Mouse (Mus musculus): Measurements from ENCODE around the gene Myoz2.

DNA sequence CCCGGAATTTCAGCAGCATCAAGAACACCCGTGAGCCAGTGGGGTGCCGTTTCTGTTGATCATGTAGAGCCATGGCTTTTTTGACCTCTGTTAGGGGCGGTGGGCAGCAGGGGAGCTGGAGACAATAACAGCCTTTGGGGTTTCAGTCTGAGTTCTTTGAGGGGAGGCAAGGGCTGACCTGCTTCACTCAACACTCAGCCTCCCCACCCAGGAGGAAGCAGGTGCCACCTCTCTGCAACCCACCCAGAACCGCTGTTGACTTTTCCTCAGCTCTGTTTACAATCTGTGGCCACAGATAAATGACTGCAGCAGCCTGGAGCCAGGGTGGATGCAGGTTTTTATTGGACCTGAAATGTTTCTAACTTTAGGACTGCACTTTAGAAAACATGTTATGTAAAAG is 29.4 kb upstream of the Myoz2 start:
- TF ChIP-seq POLR2A (IDR thresholded peaks at IDR 0.05; ENCODE audit: extremely low read depth, insufficient read depth, low read length) (no peak), CTCF (IDR thresholded peaks at IDR 0.05; ENCODE audit: extremely low read depth, insufficient read depth, low read length) (no peak)

Measured in cortical plate, adult 2 months (tissue).